Mouse (Mus musculus) heart, adult 2 months (tissue): ENCODE results near the gene Dip2c. TPM values are rescaled to one million over a fixed set of nuclear protein-coding genes. Genes with fewer than 3 reads are reported as not detected.

Source experiments
- DNase-seq, 2 experiments: peaks; one replicate each; pipeline ENCODE4 v3.0.0; 2021
- H3K27ac ChIP-seq: fragments of 200-600 bp; 2 replicates; pipeline ENCODE4 v1.8.1; 2022
- H3K27me3 ChIP-seq: fragments of 200-500 bp; 2 replicates; pipeline ENCODE4 v1.6.1; 2012; ENCODE audit warnings: mild to moderate bottlenecking, low read length, inconsistent platforms, mixed read lengths; ENCODE audit not compliant: control insufficient read depth, insufficient read depth
- H3K36me3 ChIP-seq: fragments of 200-500 bp; 2 replicates; pipeline ENCODE4 v1.6.1; 2012; ENCODE audit warnings: low read length, inconsistent platforms; ENCODE audit not compliant: control insufficient read depth, insufficient read depth
- H3K4me1 ChIP-seq: fragments of 200-500 bp; 2 replicates; pipeline ENCODE4 v1.6.1; 2011; ENCODE audit warnings: low read length; ENCODE audit not compliant: control insufficient read depth, insufficient read depth
- H3K4me3 ChIP-seq: fragments of 200-600 bp; 2 replicates; pipeline ENCODE4 v1.8.1; 2022
- H3K79me2 ChIP-seq: fragments of 200-500 bp; replicated peaks from 2 replicates; pipeline ENCODE4 v1.6.1; 2012; ENCODE audit warnings: mild to moderate bottlenecking, inconsistent platforms, low read length, moderate library complexity, mixed read lengths; ENCODE audit not compliant: control insufficient read depth, insufficient read depth
- H3K9ac ChIP-seq: fragments of 200-500 bp; 2 replicates; pipeline ENCODE4 v1.6.1; 2012; ENCODE audit warnings: low read depth, mild to moderate bottlenecking, control low read depth, inconsistent platforms, low read length, mixed read lengths
- CTCF ChIP-seq: fragments of 200-600 bp; IDR thresholded peaks from 2 replicates; pipeline ENCODE4 v1.8.1; 2022; ENCODE audit warnings: antibody characterized with exemption, mild to moderate bottlenecking, moderate library complexity
- EP300 ChIP-seq: fragments of 200-500 bp; IDR thresholded peaks from 2 replicates; pipeline ENCODE4 v1.6.1; 2011; ENCODE audit warnings: low read depth, low read length, control low read depth; ENCODE audit not compliant: insufficient read depth
- POLR2A ChIP-seq: fragments of 200-500 bp; IDR thresholded peaks from 2 replicates; pipeline ENCODE4 v1.6.1; 2011; ENCODE audit warnings: mild to moderate bottlenecking, low read depth, low read length, control low read depth; ENCODE audit not compliant: insufficient read depth
- WGBS: fragments of 180-500 bp; shearing (Covaris S2); methylation state at CpG from one replicate; pipeline ENCODE4 v1.1.7; 2018; 5-methylcytosine and 5-hydroxymethylcytosine counted together
- intact Hi-C: fragments of 180-260 bp; cut with DNase I; formaldehyde crosslinking; loops from one replicate; pipeline ENCODE4 v1.15.1; 2025
- polyA plus RNA-seq: library from polyadenylated mRNA; depleted of rRNA; stranded (reverse); fragments of >200 nt; gene quantifications from 2 replicates; pipeline ENCODE4 v1.2.3, GENCODE M21; 2012
- total RNA-seq, 2 experiments: library from RNA; stranded (reverse); gene quantifications; 2 replicates each; pipeline ENCODE4 v1.2.3; 2021

Dip2c gene
- total and polyA plus RNA-seq, 3 experiments = 19.1 to 43.7 (median 36.3) TPM

- Histone ChIP-seq H3K9ac (no peak overlapping the region), H3K27ac (no peak overlapping the region), H3K4me1 (peaks cover 7% of the 10 kb centered on the region), H3K36me3 (peaks cover 6% of the 10 kb centered on the region), H3K27me3 (no peaks in the 10 kb centered on the region), H3K79me2 (peaks cover 2% of the 10 kb centered on the region), H3K4me3 (no peak overlapping the region)
- no peak for TF ChIP-seq CTCF
- no peak for TF ChIP-seq POLR2A
- no peak for TF ChIP-seq EP300
- intact Hi-C loops = no loop called here
- no peak for DNase-seq
- WGBS = 85% methylated on average over 8 of the region's 8 CpGs
Observed at GRCm38 (mm10) chr13:9457420-9458308, 181.3 kb downstream of the Dip2c start.

- intact Hi-C loops = loop anchor here (10.0 kb wide), 1 partner anchor 380 kb away; no protein-coding TSS in a partner anchor
- Histone ChIP-seq H3K27ac (no peak overlapping the region), H3K4me1 (no peaks in the 10 kb centered on the region; the same call in 1 of the 2 replicates), H3K79me2 (peaks cover 8% of the 10 kb centered on the region), H3K27me3 (no peaks in the 10 kb centered on the region), H3K36me3 (peaks cover 2% of the 10 kb centered on the region; the same call in 1 of the 2 replicates), H3K4me3 (no peak overlapping the region), H3K9ac (no peak overlapping the region)
- no peak for DNase-seq
- WGBS = 84% methylated on average over 3 of the region's 3 CpGs
- TF ChIP-seq EP300 (no peak), CTCF (no peak), POLR2A (no peak)
Observed at GRCm38 (mm10) chr13:9464457-9464856, 188.1 kb downstream of the Dip2c start.

- intact Hi-C loops = loop anchor here (1.0 to 10.0 kb wide), 3 partner anchors 191 to 378 kb away; partner anchors contain the start of gene Dip2c
- peak; percentile 14 to 31 for DNase-seq
- Histone ChIP-seq H3K9ac (no peak overlapping the region), H3K27ac (no peak overlapping the region), H3K27me3 (no peaks in the 10 kb centered on the region), H3K4me3 (no peak overlapping the region), H3K36me3 (peaks cover 2% of the 10 kb centered on the region; the same call in 1 of the 2 replicates), H3K4me1 (no peaks in the 10 kb centered on the region; the same call in 1 of the 2 replicates), H3K79me2 (peaks cover 8% of the 10 kb centered on the region)
- TF ChIP-seq CTCF (peak; percentile 77), POLR2A (no peak), EP300 (no peak)
- WGBS = 36% methylated on average over 1 of the region's 1 CpGs
Observed at GRCm38 (mm10) chr13:9467216-9467615, 190.9 kb downstream of the Dip2c start.

- H3K4me1 ChIP-seq = peaks cover 1% of the 10 kb centered on the region
- peak overlapping the region; percentile 12 for H3K27ac ChIP-seq
- H3K36me3 ChIP-seq = no peaks in the 10 kb centered on the region; the same call in none of the 2 replicates
- no peak overlapping the region for H3K9ac ChIP-seq
- no peak for TF ChIP-seq POLR2A
- no peak for TF ChIP-seq CTCF
- TF ChIP-seq EP300 = no peak
- H3K27me3 ChIP-seq = no peaks in the 10 kb centered on the region
- H3K79me2 ChIP-seq = peaks cover 1% of the 10 kb centered on the region; the same call in 1 of the 2 replicates
- WGBS = 70% methylated on average over 1 of the region's 1 CpGs
- H3K4me3 ChIP-seq = no peak overlapping the region
- intact Hi-C loops = no loop called here
- DNase-seq = no peak
Observed at GRCm38 (mm10) chr13:9473383-9473782, 197.1 kb downstream of the Dip2c start.

- Histone ChIP-seq H3K36me3 (peaks cover 4% of the 10 kb centered on the region), H3K4me3 (no peak overlapping the region), H3K27me3 (no peaks in the 10 kb centered on the region), H3K79me2 (peaks cover 1% of the 10 kb centered on the region; the same call in 1 of the 2 replicates), H3K9ac (no peak overlapping the region), H3K4me1 (peaks cover 2% of the 10 kb centered on the region), H3K27ac (no peak overlapping the region)
- intact Hi-C loops = no loop called here
- TF ChIP-seq POLR2A = no peak
- no peak for TF ChIP-seq CTCF
- no peak for TF ChIP-seq EP300
- WGBS = 71% methylated on average over 1 of the region's 1 CpGs
- DNase-seq = no peak
Observed at GRCm38 (mm10) chr13:9481722-9482121, 205.4 kb downstream of the Dip2c start.

GRCm38 (mm10) chr13:9489696-9490095, 213.4 kb downstream of the Dip2c start:
- TF ChIP-seq POLR2A (no peak), EP300 (no peak), CTCF (no peak)
- intact Hi-C loops = no loop called here

More at GRCm38 (mm10) chr13:9489696-9490095, 213.4 kb downstream of the Dip2c start:
- H3K27me3 ChIP-seq = no peaks in the 10 kb centered on the region
- peaks cover 4% of the 10 kb centered on the region for H3K4me1 ChIP-seq
- DNase-seq = no peak
- H3K27ac ChIP-seq = no peak overlapping the region
- no peak overlapping the region for H3K4me3 ChIP-seq
- 0 out of 2 replicates have a peak, but pooled peaks cover 2% of the 10 kb centered on the region for H3K79me2 ChIP-seq
- peaks cover 9% of the 10 kb centered on the region for H3K36me3 ChIP-seq
- H3K9ac ChIP-seq = no peak overlapping the region
- 81% methylated on average over 3 of the region's 3 CpGs for WGBS
